Mouse (Mus musculus) hindbrain, embryonic 11.5 days (tissue): Measurements from ENCODE around the gene Rpl10-ps3. TPM values are rescaled to one million over a fixed set of nuclear protein-coding genes. Genes with fewer than 3 reads are reported as not detected.

Source experiments
- ATAC-seq: fragments of 200-750 bp; cut with Nextera tagmentation; 2 replicates; pipeline ENCODE4 v1.8.0; 2017; ENCODE audit warnings: mild to moderate bottlenecking, moderate TSS enrichment, moderate library complexity; ENCODE audit not compliant: low FRiP score
- DNase-seq: peaks from one replicate; pipeline ENCODE4 v3.0.0-alpha.2; 2015; ENCODE audit warnings: low spot score
- H3K27ac ChIP-seq: fragments of 300-500 bp; sonication (generic); 2 replicates; pipeline ENCODE4 v1.5.1; 2014; ENCODE audit warnings: mild to moderate bottlenecking, low read depth, low read length
- H3K27me3 ChIP-seq: fragments of 300-500 bp; sonication (generic); 2 replicates; pipeline ENCODE4 v1.6.1; 2014; ENCODE audit warnings: mild to moderate bottlenecking, low read length, moderate library complexity, mixed read lengths; ENCODE audit not compliant: control insufficient read depth, insufficient read depth
- H3K36me3 ChIP-seq: fragments of 300-500 bp; sonication (generic); 2 replicates; pipeline ENCODE4 v1.6.1; 2014; ENCODE audit warnings: mild to moderate bottlenecking, low read length, moderate library complexity, mixed read lengths; ENCODE audit not compliant: control insufficient read depth, insufficient read depth
- H3K4me1 ChIP-seq: fragments of 300-500 bp; sonication (generic); replicated peaks from 2 replicates; pipeline ENCODE4 v1.6.1; 2014; ENCODE audit warnings: low read length, mixed read lengths; ENCODE audit not compliant: control insufficient read depth, insufficient read depth
- H3K4me2 ChIP-seq: fragments of 300-500 bp; sonication (generic); replicated peaks from 2 replicates; pipeline ENCODE4 v1.6.1; 2014; ENCODE audit warnings: mild to moderate bottlenecking, low read depth, low read length
- H3K4me3 ChIP-seq: fragments of 300-500 bp; sonication (generic); 2 replicates; pipeline ENCODE4 v1.5.1; 2014; ENCODE audit warnings: low read depth, low read length
- H3K9ac ChIP-seq: fragments of 300-500 bp; sonication (generic); 2 replicates; pipeline ENCODE4 v1.6.1; 2014; ENCODE audit warnings: low read depth, low read length
- H3K9me3 ChIP-seq: fragments of 300-500 bp; sonication (generic); 2 replicates; pipeline ENCODE4 v1.6.1; 2016; ENCODE audit warnings: low read length; ENCODE audit not compliant: control insufficient read depth
- WGBS: fragments of 180-500 bp; shearing (Covaris S2); extraction: QIAGEN DNeasy Blood & Tissue Kit; methylation state at CpG from one replicate; pipeline ENCODE4 v1.1.7; 2014; 5-methylcytosine and 5-hydroxymethylcytosine counted together
- polyA plus RNA-seq: library from polyadenylated mRNA; unstranded; fragments of >200 nt; fragmentation: Nextera tagmentation; extraction: Ambion mirVana; gene quantifications from 2 replicates; pipeline ENCODE4 v1.2.1, GENCODE M21; 2014

Gene Rpl10-ps3
- polyA plus RNA-seq, 1 experiment from 2014 or later: 189 TPM

DNA sequence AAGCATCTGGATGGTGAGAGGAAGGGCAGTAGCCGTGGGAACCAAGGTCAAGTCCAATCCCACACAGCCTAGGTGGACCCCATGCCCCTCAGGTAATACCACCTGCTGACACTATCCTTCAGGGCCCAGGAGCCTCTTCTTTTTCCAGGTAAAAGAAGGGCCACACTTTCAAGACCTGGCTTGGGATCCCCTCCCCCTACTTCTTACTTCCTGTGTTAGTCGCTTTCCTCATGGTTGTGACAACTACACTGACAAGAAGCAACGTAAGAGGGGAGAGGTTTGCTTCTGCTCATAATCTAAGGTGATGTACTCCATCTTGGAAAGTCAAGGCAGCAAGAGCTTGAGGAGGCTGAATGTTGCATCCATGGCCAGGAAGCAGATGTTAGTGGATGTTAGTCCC lies 15.6 kb upstream of the Rpl10-ps3 start:
- H3K36me3 ChIP-seq: no peaks in the 10 kb centered on the region
- ATAC-seq (no peak), DNase-seq (no peak)
- peaks cover 1% of the 10 kb centered on the region; the same call in 1 of the 2 replicates for H3K4me1 ChIP-seq
- no peaks in the 10 kb centered on the region for H3K27me3 ChIP-seq
- H3K9ac ChIP-seq: no peak overlapping the region
- no peak overlapping the region for H3K4me2 ChIP-seq
- WGBS: 72% methylated on average over 3 of the region's 3 CpGs
- no peak overlapping the region for H3K27ac ChIP-seq
- H3K4me3 ChIP-seq: no peak overlapping the region
- no peaks in the 10 kb centered on the region for H3K9me3 ChIP-seq

GRCm38 (mm10) chr9:50357331-50357730 lies 12.6 kb upstream of the Rpl10-ps3 start:
- Histone ChIP-seq H3K9ac (no peak overlapping the region), H3K4me2 (no peak overlapping the region), H3K27ac (no peak overlapping the region), H3K36me3 (no peaks in the 10 kb centered on the region), H3K4me3 (no peak overlapping the region), H3K27me3 (no peaks in the 10 kb centered on the region), H3K9me3 (no peaks in the 10 kb centered on the region), H3K4me1 (no peaks in the 10 kb centered on the region; the same call in 1 of the 2 replicates)
- ATAC-seq: no peak
- WGBS: 71% methylated on average over 3 of the region's 3 CpGs
- DNase-seq: no peak

GRCm38 (mm10) chr9:50351746-50352145 lies 7.0 kb upstream of the Rpl10-ps3 start:
- DNase-seq (no peak), ATAC-seq (no peak)
- H3K4me1 ChIP-seq: no peaks in the 10 kb centered on the region
- H3K4me3 ChIP-seq: no peak overlapping the region
- H3K27me3 ChIP-seq: no peaks in the 10 kb centered on the region
- no peak overlapping the region for H3K4me2 ChIP-seq
- no peaks in the 10 kb centered on the region for H3K36me3 ChIP-seq
- H3K9ac ChIP-seq: no peak overlapping the region
- H3K27ac ChIP-seq: no peak overlapping the region
- no peaks in the 10 kb centered on the region for H3K9me3 ChIP-seq
- 80% methylated on average over 4 of the region's 4 CpGs for WGBS

- H3K4me2 ChIP-seq: no peak overlapping the region
- no peaks in the 10 kb centered on the region for H3K9me3 ChIP-seq
- DNase-seq: no peak
- no peaks in the 10 kb centered on the region for H3K36me3 ChIP-seq
- no peak overlapping the region for H3K9ac ChIP-seq
- no peak overlapping the region for H3K27ac ChIP-seq
- H3K4me1 ChIP-seq: no peaks in the 10 kb centered on the region
- ATAC-seq: no peak
- no peak overlapping the region for H3K4me3 ChIP-seq
- WGBS: 82% methylated on average over 1 of the region's 1 CpGs
- H3K27me3 ChIP-seq: no peaks in the 10 kb centered on the region
Observed at GRCm38 (mm10) chr9:50350571-50350970, 5.8 kb upstream of the Rpl10-ps3 start.

GRCm38 (mm10) chr9:50349156-50349555 lies 4.4 kb upstream of the Rpl10-ps3 start:
- no peak overlapping the region for H3K9ac ChIP-seq
- H3K27ac ChIP-seq: no peak overlapping the region
- no peaks in the 10 kb centered on the region for H3K9me3 ChIP-seq
- H3K27me3 ChIP-seq: no peaks in the 10 kb centered on the region
- no peaks in the 10 kb centered on the region for H3K36me3 ChIP-seq
- H3K4me2 ChIP-seq: no peak overlapping the region
- WGBS: 74% methylated on average over 3 of the region's 3 CpGs
- DNase-seq: no peak
- no peak overlapping the region for H3K4me3 ChIP-seq
- H3K4me1 ChIP-seq: no peaks in the 10 kb centered on the region
- ATAC-seq: no peak

GRCm38 (mm10) chr9:50348256-50348655 lies 3.5 kb upstream of the Rpl10-ps3 start:
- Histone ChIP-seq H3K9ac (no peak overlapping the region), H3K4me3 (no peak overlapping the region), H3K27me3 (no peaks in the 10 kb centered on the region), H3K4me2 (no peak overlapping the region), H3K36me3 (no peaks in the 10 kb centered on the region), H3K27ac (no peak overlapping the region), H3K9me3 (no peaks in the 10 kb centered on the region), H3K4me1 (no peaks in the 10 kb centered on the region)
- ATAC-seq: no peak
- no peak for DNase-seq
- WGBS: 80% methylated on average over 10 of the region's 10 CpGs

DNA sequence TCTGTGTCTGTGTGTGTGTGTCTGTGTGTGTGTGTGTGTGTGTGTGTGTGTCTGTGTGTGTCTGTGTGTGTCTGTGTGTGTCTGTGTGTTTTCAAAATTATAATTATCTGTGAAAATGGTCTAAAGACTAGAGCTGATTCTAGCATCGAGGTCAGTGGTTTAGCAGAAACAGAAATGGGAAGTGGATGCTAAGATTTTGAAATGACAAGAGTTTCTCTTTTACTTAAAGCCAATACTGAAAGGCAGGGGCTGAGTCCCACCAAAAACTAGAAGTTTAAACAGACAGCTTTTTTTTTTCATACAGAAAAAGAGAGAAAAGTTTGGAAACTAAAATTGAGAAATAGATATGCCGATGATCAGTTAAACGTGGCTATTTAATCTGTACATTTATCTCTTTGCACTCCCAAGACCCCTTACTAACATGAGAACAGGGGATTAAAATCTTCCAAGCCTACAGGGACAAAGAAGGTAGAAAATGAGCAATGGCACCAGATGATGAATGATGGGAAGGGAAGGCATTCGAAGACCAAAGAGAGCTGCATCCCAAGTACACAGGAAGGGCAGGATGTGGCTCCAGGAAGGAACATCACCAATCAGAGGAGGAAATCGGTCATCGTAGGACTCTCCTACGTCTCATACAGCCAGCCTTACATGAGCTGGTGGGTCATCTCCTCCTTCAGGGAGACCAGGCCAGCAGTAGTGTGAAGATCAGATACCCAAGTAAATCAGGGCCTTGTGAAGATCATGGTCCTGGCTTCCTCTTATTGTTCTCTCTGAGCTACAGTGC lies 9.0 kb downstream of the Rpl10-ps3 start:
- ATAC-seq (no peak), DNase-seq (no peak)
- H3K9ac ChIP-seq: no peak overlapping the region
- no peaks in the 10 kb centered on the region for H3K4me1 ChIP-seq
- no peaks in the 10 kb centered on the region for H3K9me3 ChIP-seq
- no peak overlapping the region for H3K4me3 ChIP-seq
- no peak overlapping the region for H3K4me2 ChIP-seq
- H3K27ac ChIP-seq: no peak overlapping the region
- H3K36me3 ChIP-seq: no peaks in the 10 kb centered on the region
- H3K27me3 ChIP-seq: no peaks in the 10 kb centered on the region
- 85% methylated on average over 7 of the region's 7 CpGs for WGBS

DNA sequence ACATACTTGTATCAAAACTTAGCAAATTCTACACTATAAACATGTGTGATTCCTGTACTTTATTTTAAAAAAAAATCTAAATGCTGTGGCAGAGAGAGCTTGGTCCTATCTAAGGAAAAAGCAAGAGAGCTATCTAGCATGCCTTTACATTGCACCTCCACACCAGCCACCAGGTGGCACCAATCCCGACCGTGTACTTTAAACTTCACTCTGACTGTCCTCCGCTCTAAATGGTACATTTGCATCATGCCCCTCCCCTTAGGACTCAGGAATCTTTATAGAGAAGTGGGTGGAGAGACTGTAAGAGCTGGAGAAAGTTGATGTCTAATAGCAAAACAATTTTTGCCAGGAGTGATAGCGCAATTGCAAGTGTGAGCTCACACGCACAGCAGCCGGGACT lies 11.4 kb downstream of the Rpl10-ps3 start:
- Histone ChIP-seq H3K4me1 (no peaks in the 10 kb centered on the region), H3K4me2 (no peak overlapping the region), H3K36me3 (no peaks in the 10 kb centered on the region), H3K9me3 (no peaks in the 10 kb centered on the region), H3K9ac (no peak overlapping the region), H3K4me3 (no peak overlapping the region), H3K27ac (no peak overlapping the region), H3K27me3 (no peaks in the 10 kb centered on the region)
- DNase-seq (peak; percentile 78), ATAC-seq (no peak)
- WGBS: 40% methylated on average over 6 of the region's 6 CpGs
